Mouse (Mus musculus): ENCODE measurements at regions not wholly inside any gene's neighbourhood (a gene's known extent, or its start where the extent isn't known, plus 50 kb on each side); places are given as distances from the start of the nearest gene placed in this dataset.
A peak's percentile ranks its signal among the peaks of the same experiment; 100 is the strongest.

DNA sequence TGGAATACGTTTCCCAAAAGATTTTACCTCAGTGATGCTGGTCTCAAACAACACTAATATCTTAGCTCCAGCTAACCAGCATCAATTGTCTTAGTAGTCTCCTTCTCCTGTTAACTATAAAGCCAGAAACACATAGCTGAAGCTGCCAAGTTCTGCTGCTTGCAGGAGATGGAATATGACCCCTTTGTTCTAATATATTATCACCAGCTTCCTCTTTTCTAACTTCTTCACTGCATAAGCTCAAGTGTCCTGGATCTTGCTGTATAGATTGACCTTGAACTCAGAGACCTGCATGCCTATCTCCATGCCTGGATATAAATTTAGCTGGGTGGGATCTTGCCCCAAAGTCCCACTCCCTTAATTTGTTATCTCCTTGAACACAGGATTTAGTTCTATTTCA, 94.8 kb downstream of the Rbm46 start:
- DNase-seq, result no peak

DNA sequence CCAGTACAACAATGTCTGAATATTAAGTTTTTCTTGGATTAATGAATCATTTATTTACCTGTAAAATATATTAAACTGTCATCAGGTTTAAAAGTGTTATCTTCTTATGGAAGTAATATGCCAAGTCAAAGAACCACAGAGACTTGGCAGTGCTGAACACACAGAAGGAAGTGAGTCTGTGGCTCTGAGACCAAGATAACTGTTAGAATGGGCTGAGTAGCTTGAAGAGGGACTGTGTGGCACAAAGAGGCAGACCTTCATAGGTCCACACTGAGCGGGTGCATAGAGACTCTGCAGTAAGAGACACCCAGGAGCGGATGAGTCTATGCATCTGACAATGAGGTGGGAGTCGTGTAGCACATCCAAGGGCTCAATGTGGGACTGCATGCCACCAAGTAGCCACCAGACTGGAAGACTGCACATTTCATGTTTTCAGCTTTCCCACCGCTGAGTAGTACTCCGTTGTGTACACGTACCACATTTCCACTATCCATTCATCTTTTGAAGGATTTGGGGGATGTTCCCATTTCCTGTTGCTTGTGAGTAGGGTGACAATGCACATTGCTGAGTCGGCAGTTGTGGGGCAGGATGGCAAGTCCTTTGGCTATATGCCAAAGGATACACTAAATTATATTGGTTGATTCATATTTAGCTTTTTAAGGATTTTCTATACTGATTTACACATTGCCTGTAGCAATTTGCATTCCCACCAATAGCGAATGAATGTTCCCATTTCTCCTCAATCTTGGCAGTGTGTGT, 105.6 kb downstream of the Rbm46 start:
- DNase-seq, result no peak

DNA sequence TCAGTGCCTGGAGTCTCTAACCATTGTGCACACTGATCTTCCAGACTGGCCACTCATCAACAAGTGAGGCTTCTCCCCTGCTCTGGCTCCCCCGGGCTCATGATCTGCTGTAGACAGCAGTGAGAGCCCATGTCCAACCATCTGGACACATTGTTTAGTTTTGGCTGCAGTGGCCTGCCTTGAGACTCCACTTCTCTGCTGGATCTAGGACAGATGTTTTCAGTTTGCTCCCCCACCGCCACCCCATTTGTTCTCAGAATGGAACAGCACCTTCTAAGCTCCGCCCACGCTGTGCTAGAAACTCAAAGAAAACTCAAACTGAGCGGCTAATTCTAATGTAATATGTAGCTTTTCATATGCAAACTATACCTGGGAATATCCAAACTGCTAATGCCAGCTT, 108.8 kb downstream of the Rbm46 start:
- DNase-seq, result no peak

DNA sequence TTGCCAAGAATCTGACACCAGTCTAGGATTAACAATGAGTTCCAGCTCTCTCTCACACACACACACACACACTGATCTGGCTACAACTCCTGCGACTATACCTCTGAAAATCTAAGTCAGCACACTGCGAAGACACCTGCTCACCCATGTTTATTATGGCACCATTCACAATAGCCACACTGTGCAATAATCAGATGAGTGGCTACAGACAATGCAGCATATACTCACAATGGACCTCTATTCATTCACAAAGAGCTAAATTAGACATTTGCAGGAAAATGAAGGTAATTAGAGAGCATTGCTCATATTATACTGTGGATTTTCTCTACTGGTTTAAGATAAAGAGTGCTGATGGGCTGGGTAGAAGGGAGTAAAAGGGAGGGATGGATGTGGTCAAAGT, 116.3 kb downstream of the Rbm46 start:
- no peak for DNase-seq

DNA sequence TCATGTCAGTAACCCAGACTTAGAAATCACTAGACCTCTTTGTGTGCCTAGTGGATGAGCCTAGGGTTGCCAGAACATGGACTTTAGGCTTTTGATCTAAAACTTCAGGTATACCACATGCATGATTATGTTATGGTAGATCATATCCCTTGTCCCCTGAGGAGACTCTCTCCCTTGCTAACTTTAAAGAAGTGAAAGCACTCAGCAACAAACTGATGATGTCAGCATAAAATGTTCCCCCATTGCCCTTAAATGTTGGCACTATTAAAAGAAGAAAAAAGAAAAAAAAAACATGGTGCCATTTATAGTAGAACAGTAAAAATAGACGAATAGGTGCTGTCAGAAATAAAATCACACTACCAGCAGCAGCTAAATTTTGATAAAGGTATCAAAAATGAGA, 117.3 kb downstream of the Rbm46 start:
- no peak for DNase-seq

DNA sequence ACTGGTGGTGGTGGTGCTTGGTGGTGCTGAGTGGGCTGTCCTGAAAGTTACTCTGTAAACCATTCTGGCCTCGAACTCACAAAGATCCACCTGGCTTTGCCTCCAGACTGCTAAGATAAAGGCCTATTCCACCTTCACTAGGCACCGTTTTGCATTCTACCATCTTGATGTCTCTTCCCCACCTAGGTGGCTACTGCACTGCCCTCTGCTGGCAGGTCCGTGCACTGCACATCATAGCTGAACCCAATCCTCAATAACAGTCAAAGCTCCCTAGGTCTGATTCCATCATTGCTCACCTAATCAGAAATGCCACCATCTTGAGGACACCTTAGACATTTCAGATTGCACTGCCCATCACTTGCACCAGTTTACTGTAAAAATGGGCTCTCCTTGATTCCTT, 150.7 kb downstream of the Rbm46 start:
- DNase-seq, result peak in 1 of 2 experiments; percentile 35

DNA sequence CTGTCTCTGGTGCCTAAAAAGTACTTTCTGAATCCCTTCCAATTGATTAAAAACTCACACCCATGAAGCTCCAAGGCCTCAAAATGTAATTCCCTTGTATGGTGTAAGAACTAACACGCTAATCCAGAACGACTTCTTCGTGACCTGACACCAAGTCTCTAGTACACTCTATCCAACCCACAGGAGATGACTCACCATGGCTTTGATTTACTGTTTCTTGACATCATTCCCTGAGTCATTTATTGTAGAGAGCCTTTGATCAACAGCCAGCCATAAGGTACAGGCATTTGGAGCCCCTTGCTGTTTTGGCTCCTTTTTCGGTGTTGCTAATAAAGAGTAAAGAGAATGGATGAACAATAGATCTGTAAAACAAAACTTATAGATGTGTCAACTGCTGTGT, 159.7 kb upstream of the Npy2r start:
- no peak for DNase-seq

DNA sequence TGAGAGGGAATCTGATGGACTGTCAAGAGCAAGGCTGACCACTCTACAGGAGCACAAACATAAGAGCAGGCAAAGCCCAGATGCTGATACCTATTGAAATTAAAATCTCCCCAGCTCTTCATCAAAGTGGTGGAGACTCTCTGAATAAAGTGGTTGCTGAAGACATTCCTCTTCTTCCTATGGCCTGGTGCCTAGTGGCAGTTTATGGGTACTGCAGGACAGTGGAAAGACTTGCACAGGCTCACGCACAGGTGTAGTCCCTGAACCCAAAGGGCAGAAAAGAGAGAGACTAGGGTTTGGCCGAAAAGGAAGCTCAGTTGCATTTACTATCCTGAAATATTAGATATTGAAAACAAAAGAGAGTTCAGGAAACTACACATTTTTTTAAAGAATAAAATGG, 144.2 kb upstream of the Npy2r start:
- no peak for DNase-seq

DNA sequence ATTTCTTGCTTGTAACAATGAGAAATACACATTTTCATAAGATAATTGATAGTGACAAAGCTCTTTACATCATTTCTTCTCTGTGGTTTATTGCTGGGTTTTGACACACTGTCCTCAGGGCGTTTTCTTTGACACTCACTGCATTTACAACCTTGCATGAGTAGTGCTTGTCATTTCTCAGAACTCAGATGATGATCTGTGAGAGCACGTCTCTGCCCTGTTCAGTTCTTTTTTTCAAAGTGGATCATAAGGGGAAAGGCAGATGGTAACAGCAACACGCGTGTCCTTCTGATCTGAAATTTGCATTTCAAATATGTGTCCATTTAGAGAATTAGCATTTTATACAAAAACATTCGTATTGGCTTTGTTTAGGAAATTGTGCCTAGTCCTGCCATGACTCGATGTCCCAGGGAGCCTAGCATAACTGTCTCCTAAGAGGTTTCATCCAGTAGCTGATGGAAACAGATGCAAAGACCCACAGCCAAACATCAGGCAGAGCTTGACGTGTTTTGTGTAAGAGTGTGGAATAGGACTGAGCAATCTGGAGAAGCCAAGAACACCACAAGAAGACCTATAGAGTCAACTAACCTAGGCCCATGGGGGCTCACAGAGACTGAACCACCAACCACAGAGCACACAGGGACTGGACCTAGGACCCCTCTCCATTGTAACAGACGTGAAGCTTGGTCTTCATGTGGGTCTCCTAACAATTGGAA, 108.4 kb upstream of the Npy2r start:
- no peak for DNase-seq

DNA sequence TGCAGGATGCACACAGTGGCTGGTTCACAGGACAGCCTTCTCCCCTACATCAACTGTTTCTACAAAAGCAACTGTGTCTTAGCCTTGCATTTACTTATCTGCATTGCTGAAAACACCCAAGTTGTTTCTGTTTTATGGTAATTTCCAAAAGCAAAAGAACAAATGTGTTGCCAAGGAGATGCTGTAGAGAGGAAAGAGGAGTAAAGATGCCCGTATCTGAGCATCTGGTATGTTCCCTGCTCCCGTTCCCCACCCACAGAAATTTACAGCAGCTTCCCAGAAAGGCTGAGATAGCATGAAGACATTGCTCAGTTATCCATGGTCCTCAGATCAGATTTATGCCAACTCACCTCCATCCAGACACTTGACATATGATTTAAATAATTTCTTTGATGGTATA, 104.5 kb upstream of the Npy2r start:
- DNase-seq, result no peak

DNA sequence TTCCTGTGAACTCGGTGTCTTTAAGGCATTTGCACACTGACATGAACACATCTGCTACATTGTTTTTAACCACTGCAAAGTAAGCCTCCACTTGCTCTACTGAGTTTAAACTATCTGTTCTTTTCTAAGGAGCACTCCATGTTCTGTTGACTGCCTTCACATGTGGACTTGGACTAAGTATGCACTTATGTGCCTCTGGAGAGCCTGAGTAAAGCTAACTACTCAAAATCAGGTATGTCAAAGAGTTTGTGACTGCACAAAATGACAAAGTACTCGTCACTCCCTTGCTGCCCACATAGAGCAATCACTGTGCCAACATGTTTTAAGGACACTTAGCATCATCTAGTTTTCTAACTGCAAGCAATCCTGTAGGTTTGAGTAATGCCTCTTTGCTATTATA, 92.2 kb upstream of the Npy2r start:
- DNase-seq, result no peak

DNA sequence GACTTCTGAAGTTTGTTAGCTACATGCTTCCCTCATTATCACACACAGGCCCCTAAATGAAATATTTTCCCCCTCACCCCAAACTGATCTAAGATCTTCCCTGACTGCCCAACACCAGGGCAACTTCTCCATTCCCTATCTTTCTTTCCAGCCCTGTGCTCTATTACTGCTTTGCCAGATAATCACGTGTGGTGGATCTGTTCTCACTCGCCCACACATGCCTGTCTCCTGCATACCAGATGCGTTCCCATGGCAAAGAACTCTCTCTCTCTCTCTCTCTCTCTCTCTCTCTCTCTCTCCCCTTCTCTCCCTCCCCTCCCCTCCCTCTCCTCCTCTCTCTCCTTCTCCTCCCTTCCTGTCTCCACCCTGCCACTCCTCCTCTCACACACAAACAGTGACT, 88.8 kb upstream of the Npy2r start:
- DNase-seq, result no peak

DNA sequence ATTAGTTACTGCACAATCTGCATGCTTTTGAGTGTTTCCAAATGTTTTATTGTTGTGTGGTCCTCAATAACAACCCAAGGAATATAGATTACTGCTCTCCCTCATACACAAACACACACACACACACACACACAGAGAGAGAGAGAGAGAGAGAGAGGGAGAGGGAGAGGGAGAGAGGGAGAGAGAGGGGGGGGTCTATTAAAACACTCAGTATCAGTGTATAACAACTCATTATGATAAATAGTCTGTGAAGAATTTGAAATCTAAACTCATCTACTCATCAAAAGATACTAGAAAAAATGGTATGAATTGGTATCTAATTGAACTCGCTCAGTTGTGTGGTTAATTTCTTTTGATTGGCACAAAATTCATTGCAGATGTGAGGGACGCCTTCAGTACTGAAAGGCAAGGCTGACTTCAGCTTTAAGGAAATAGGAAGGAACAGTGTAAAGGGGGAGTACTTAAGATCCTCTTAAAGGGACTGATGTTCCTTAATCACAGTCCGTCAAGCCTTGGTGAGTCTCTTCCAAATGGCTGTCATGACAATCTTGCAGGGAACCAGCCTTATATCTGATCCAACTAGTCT, 72.6 kb upstream of the Npy2r start:
- no peak for DNase-seq

DNA sequence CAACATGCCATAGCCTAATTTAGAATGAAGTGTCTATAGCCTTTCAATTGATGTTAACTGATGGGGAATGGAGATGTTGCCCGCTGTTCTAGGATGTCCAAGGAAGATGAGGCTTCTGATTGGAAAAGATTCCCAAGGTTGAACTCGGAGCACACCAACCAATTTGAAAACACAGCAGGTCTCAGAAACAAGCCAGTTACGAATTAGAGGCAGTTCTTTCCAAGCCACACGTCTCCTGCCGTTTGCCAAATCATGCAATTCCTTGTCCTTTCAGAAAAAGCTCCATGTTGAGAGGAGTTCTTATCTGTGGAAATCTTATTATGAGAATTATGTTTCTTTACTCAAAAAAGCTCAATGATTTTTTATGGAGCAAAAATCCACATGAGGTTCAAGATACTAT, 71.5 kb upstream of the Npy2r start:
- DNase-seq, result no peak

DNA sequence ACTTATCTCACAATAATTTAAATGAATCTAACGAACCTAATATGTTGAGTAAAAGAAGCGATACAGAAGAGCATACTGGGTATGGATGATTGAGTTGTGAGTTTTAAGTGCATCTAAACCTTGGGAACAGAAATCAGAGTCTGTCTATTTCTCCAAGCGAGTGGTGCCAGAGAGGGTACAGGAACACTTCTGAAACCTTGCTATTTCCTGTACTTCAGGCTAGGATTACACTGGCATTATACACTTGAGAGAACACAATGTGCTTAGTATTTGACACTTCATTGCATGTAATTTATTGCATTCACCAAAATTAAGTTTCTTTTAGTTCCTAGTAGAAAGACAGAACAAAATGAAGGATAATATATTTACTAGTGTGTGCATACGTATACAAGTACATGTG, 54.0 kb upstream of the Npy2r start:
- DNase-seq, result no peak

DNA sequence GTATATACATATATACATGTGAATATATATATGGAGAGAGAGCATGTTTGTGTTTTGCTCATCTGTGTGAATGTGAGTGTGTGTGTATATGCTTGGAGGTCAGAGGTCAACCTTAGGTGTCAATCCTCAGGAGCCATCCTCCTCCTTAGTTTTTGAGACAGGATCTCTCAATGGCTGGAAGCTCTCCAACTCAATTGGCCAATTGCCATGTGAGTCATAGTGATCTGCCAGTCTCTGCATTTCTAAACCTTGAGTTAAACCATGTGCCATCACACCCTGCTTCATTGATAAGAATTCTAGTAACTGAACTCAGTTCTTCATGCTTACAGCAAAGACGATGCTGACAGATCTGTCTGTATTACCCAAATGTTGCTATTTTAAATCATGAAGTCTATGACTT, 50.8 kb upstream of the Npy2r start:
- no peak for DNase-seq

Data from kidney, adult 8-10 months (tissue).